Mouse (Mus musculus) lung, embryonic 15.5 days (tissue): ENCODE measurements around the gene Rabgap1l. TPM values are rescaled to one million over a fixed set of nuclear protein-coding genes. Genes with fewer than 3 reads are reported as not detected.

Experiments used
- ATAC-seq: fragments of 200-750 bp; cut with Nextera tagmentation; 2 replicates; pipeline ENCODE4 v1.8.0; 2017; ENCODE audit warnings: moderate number of reproducible peaks, borderline replicate concordance; ENCODE audit not compliant: low FRiP score, low TSS enrichment; ENCODE audit errors: extremely low read depth
- H3K27ac ChIP-seq: fragments of 300-500 bp; sonication (generic); 2 replicates; pipeline ENCODE4 v1.5.1; 2015; ENCODE audit warnings: moderate library complexity, mild to moderate bottlenecking, inconsistent platforms
- H3K27me3 ChIP-seq: fragments of 300-500 bp; sonication (generic); 2 replicates; pipeline ENCODE4 v1.6.1; 2015; ENCODE audit warnings: inconsistent platforms
- H3K36me3 ChIP-seq: fragments of 300-500 bp; sonication (generic); 2 replicates; pipeline ENCODE4 v1.6.1; 2015; ENCODE audit warnings: inconsistent platforms
- H3K4me1 ChIP-seq: fragments of 300-500 bp; sonication (generic); 2 replicates; pipeline ENCODE4 v1.6.1; 2015; ENCODE audit warnings: inconsistent platforms
- H3K4me2 ChIP-seq: fragments of 300-500 bp; sonication (generic); 2 replicates; pipeline ENCODE4 v1.6.1; 2015; ENCODE audit warnings: inconsistent platforms, mild to moderate bottlenecking, moderate library complexity
- H3K4me3 ChIP-seq: fragments of 300-500 bp; sonication (generic); 2 replicates; pipeline ENCODE4 v1.5.1; 2015; ENCODE audit warnings: mild to moderate bottlenecking, inconsistent platforms
- H3K9ac ChIP-seq: fragments of 300-500 bp; sonication (generic); 2 replicates; pipeline ENCODE4 v1.6.1; 2015; ENCODE audit warnings: inconsistent platforms
- H3K9me3 ChIP-seq: fragments of 300-500 bp; sonication (generic); 2 replicates; pipeline ENCODE4 v1.6.1; 2016; ENCODE audit warnings: inconsistent platforms
- WGBS: fragments of 180-500 bp; shearing (Covaris S2); methylation state at CpG from one replicate; pipeline ENCODE4 v1.1.7; 2015; 5-methylcytosine and 5-hydroxymethylcytosine counted together
- polyA plus RNA-seq: library from polyadenylated mRNA; unstranded; fragments of >200 nt; fragmentation: Nextera tagmentation; extraction: Ambion mirVana; gene quantifications from 2 replicates; pipeline ENCODE4 v1.2.1, GENCODE M21; 2015

Gene Rabgap1l
- polyA plus RNA-seq, 1 experiment from 2014 or later, result 24.0 TPM

GRCm38 (mm10) chr1:160785681-160786225, 7.3 kb downstream of the Rabgap1l start:
- H3K4me2 ChIP-seq, result no peak overlapping the region
- no peaks in the 10 kb centered on the region for H3K36me3 ChIP-seq
- H3K9ac ChIP-seq, result no peak overlapping the region
- 61% methylated on average over 4 of the region's 4 CpGs for WGBS
- no peaks in the 10 kb centered on the region for H3K4me1 ChIP-seq
- H3K27me3 ChIP-seq, result no peaks in the 10 kb centered on the region
- H3K27ac ChIP-seq, result no peak overlapping the region
- no peak for ATAC-seq
- no peaks in the 10 kb centered on the region for H3K9me3 ChIP-seq
- no peak overlapping the region for H3K4me3 ChIP-seq

- no peaks in the 10 kb centered on the region for H3K9me3 ChIP-seq
- H3K4me1 ChIP-seq, result no peaks in the 10 kb centered on the region
- 57% methylated on average over 1 of the region's 1 CpGs for WGBS
- H3K27me3 ChIP-seq, result no peaks in the 10 kb centered on the region
- H3K36me3 ChIP-seq, result no peaks in the 10 kb centered on the region
- H3K27ac ChIP-seq, result no peak overlapping the region
- H3K4me2 ChIP-seq, result no peak overlapping the region
- no peak overlapping the region for H3K4me3 ChIP-seq
- H3K9ac ChIP-seq, result no peak overlapping the region
- no peak for ATAC-seq
Measured at GRCm38 (mm10) chr1:160784122-160784521, 8.9 kb downstream of the Rabgap1l start.

DNA sequence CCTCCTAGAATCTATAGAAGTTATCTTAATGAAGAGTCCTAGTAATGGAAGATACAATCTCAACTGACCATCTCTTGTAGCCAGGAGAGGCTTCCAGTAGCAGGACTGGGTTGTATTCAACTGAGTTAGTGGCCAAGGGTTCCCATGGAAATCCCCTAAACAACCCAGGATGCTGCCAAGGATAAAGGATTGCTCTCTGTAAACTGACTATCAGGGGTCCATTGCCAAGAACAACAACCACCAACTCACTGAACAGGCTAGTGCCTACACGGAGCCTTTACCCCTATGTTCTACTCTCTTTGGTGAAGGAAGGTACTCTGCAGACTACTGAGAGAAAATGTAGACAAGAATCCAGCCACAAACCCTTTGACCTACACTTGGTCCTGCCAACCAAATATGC, 18.8 kb downstream of the Rabgap1l start:
- no peaks in the 10 kb centered on the region for H3K36me3 ChIP-seq

DNA sequence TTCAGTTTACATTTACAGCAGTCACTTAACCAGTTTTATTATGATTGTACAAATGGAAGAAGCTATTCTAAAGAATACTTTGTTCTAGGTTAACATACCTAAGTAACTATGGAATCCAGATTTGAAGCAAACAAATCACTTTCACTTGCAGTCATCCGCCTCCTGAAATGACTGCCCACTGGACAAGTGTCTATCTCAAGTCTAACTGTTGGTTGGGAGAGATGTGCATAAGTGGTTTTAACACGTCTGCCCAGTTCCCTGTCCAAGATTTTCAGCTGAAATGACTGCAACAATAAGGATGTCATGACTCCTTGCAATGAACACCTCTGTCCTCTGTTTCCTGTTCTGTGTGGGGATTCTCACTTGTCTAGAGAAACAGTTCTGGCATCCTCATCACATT, 27.4 kb downstream of the Rabgap1l start:
- no peaks in the 10 kb centered on the region for H3K27me3 ChIP-seq
- H3K9me3 ChIP-seq, result no peaks in the 10 kb centered on the region
- no peak overlapping the region for H3K4me3 ChIP-seq
- no peak overlapping the region for H3K4me2 ChIP-seq
- H3K4me1 ChIP-seq, result no peaks in the 10 kb centered on the region
- WGBS, result 65% methylated on average over 2 of the region's 2 CpGs
- no peak overlapping the region for H3K27ac ChIP-seq
- no peak for ATAC-seq
- H3K36me3 ChIP-seq, result no peaks in the 10 kb centered on the region
- no peak overlapping the region for H3K9ac ChIP-seq

More for the DNA sequence above, 18.8 kb downstream of the Rabgap1l start:
- Histone ChIP-seq H3K9ac (no peak overlapping the region), H3K9me3 (no peaks in the 10 kb centered on the region), H3K4me2 (no peak overlapping the region), H3K27me3 (no peaks in the 10 kb centered on the region), H3K4me3 (no peak overlapping the region), H3K4me1 (no peaks in the 10 kb centered on the region), H3K27ac (no peak overlapping the region)
- 73% methylated on average over 1 of the region's 1 CpGs for WGBS
- no peak for ATAC-seq

DNA sequence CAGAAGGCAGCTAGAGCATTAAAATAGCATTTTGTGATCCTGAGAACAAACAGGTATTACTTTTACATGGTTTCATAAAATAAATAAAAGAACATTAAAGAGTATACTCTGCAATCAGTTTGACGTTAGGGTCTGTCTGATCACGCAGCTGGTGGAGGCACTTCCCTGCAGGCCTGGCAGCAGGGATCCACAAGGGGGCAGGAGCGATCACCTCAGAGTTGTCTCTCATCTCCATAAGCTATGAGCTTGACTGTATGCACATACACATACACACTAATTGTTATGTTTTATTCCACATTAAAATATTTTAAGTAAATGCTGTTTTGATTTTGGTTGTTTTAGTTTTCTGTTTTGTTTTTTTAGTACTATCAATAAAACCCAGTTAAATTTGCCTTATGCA, 34.8 kb downstream of the Rabgap1l start:
- Histone ChIP-seq H3K36me3 (no peaks in the 10 kb centered on the region), H3K27ac (no peak overlapping the region), H3K4me2 (no peak overlapping the region), H3K9me3 (no peaks in the 10 kb centered on the region), H3K4me3 (no peak overlapping the region), H3K4me1 (no peaks in the 10 kb centered on the region), H3K9ac (no peak overlapping the region), H3K27me3 (no peaks in the 10 kb centered on the region)
- no peak for ATAC-seq
- 13% methylated on average over 3 of the region's 3 CpGs for WGBS

DNA sequence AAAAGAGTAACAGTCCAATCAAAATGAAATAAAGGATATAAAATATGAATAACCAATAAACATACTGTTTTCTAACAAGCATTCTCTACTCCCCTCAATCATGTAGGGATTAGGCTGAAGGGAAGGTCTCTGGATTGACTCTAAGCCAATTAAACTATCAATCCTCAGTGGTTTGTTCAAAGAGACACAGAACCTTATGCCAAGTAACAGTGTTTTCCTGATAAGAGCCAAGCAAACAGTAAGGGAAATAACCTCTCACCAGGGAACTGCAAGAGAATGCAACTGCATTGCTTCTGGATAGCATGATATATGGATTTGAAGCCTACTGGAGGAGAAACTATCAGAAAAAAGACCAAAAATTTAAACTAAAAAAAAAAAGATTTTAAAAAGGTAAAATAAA, 37.7 kb downstream of the Rabgap1l start:
- no peak overlapping the region for H3K9ac ChIP-seq
- H3K9me3 ChIP-seq, result no peaks in the 10 kb centered on the region
- no peak for ATAC-seq
- H3K4me1 ChIP-seq, result no peaks in the 10 kb centered on the region
- no peaks in the 10 kb centered on the region for H3K36me3 ChIP-seq
- H3K27me3 ChIP-seq, result no peaks in the 10 kb centered on the region
- H3K27ac ChIP-seq, result no peak overlapping the region
- H3K4me3 ChIP-seq, result no peak overlapping the region
- no peak overlapping the region for H3K4me2 ChIP-seq

DNA sequence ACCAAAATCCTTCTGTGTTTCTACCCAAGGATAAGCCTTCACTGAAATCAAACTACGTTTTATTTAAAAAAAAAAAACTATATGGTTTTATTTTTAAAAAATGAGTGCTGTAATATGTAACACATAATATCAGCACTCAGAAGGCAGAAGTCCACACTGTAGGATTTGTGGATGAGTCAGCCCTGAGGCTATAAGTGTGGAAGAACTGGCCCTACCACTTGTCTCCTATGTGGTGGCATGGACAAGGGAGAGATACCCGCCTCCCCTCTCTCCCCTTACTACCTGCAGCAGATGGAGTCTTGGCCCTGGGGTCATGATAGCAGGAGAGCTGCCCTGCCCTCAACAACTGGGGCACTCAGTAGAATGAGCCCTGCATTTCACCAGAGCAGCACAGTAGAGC, 42.4 kb downstream of the Rabgap1l start:
- H3K27me3 ChIP-seq, result no peaks in the 10 kb centered on the region
- peaks cover 5% of the 10 kb centered on the region; the same call in 1 of the 2 replicates for H3K4me1 ChIP-seq
- no peaks in the 10 kb centered on the region for H3K9me3 ChIP-seq
- ATAC-seq, result no peak
- H3K27ac ChIP-seq, result no peak overlapping the region
- no peak overlapping the region for H3K9ac ChIP-seq
- H3K4me3 ChIP-seq, result no peak overlapping the region
- no peak overlapping the region for H3K4me2 ChIP-seq
- WGBS, result 55% methylated on average over 2 of the region's 2 CpGs
- H3K36me3 ChIP-seq, result no peaks in the 10 kb centered on the region

DNA sequence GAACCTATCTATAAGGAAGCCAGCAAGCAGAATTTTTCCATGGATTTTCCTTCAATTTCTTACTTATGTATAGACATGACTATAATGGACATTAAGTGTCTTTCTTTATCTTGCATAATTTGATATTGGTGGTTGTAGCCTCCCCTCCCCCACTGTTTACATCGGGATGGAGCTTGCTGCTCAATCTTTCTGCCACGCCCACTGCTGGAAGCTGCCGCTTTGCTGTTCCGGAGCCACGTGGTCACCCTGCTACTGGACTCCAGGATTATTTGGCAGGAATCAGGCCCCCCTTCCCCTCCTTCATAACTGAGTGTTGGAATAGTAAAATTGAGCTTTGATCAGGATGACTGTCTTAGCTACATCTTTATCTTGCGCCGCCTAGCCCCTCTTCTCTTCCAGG, 46.2 kb downstream of the Rabgap1l start:
- no peaks in the 10 kb centered on the region for H3K9me3 ChIP-seq
- 0 out of 2 replicates have a peak overlapping the region, but pooled peaks have one; percentile 19 for H3K4me2 ChIP-seq
- no peaks in the 10 kb centered on the region for H3K36me3 ChIP-seq
- H3K27me3 ChIP-seq, result no peaks in the 10 kb centered on the region
- H3K4me3 ChIP-seq, result no peak overlapping the region
- H3K4me1 ChIP-seq, result peaks cover 8% of the 10 kb centered on the region; the same call in 1 of the 2 replicates
- ATAC-seq, result 0 out of 2 replicates have a peak, but pooled peaks have one; percentile 31
- H3K9ac ChIP-seq, result no peak overlapping the region
- 29% methylated on average over 7 of the region's 7 CpGs for WGBS
- H3K27ac ChIP-seq, result no peak overlapping the region

- H3K9me3 ChIP-seq, result no peaks in the 10 kb centered on the region
- no peak overlapping the region for H3K9ac ChIP-seq
- no peak overlapping the region for H3K4me3 ChIP-seq
- no peak overlapping the region for H3K4me2 ChIP-seq
- H3K27me3 ChIP-seq, result no peaks in the 10 kb centered on the region
- no peak overlapping the region for H3K27ac ChIP-seq
- WGBS, result 68% methylated on average over 7 of the region's 7 CpGs
- peaks cover 8% of the 10 kb centered on the region; the same call in 1 of the 2 replicates for H3K4me1 ChIP-seq
- no peaks in the 10 kb centered on the region for H3K36me3 ChIP-seq
- no peak for ATAC-seq
Measured at GRCm38 (mm10) chr1:160745238-160745930, 47.6 kb downstream of the Rabgap1l start.

GRCm38 (mm10) chr1:160744009-160744408, 49.0 kb downstream of the Rabgap1l start:
- WGBS, result 40% methylated on average over 3 of the region's 3 CpGs
- H3K4me1 ChIP-seq, result peaks cover 8% of the 10 kb centered on the region; the same call in 1 of the 2 replicates
- no peak overlapping the region for H3K9ac ChIP-seq
- no peaks in the 10 kb centered on the region for H3K9me3 ChIP-seq
- no peak overlapping the region for H3K27ac ChIP-seq
- H3K36me3 ChIP-seq, result no peaks in the 10 kb centered on the region
- H3K27me3 ChIP-seq, result no peaks in the 10 kb centered on the region
- no peak overlapping the region for H3K4me2 ChIP-seq
- no peak overlapping the region for H3K4me3 ChIP-seq
- no peak for ATAC-seq

- H3K27me3 ChIP-seq, result no peaks in the 10 kb centered on the region
- no peak overlapping the region for H3K9ac ChIP-seq
- H3K4me1 ChIP-seq, result peaks cover 8% of the 10 kb centered on the region; the same call in 1 of the 2 replicates
- H3K9me3 ChIP-seq, result no peaks in the 10 kb centered on the region
- no peak overlapping the region for H3K27ac ChIP-seq
- no peaks in the 10 kb centered on the region for H3K36me3 ChIP-seq
- 5% methylated on average over 2 of the region's 2 CpGs for WGBS
- no peak for ATAC-seq
- no peak overlapping the region for H3K4me3 ChIP-seq
- H3K4me2 ChIP-seq, result no peak overlapping the region
Measured at GRCm38 (mm10) chr1:160743229-160743628, 49.8 kb downstream of the Rabgap1l start.

DNA sequence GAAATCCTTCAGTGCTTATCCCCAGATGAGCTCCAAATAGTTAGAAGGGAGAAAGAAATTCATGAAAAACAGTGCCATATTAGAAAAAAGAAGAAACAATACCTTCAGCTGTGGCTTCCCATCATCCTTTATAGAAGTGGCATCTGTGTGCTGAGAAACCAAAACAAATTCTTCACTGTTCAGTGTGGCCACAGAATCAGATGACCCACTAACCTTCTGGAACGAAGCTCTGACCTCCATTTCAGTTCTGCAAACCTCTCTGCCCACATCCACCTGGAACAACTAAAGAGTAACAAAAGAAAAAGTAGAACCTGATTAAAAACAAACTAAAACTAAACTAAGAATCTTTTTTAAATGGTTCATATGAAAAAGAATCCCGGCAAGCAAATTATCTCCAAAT, 52.4 kb downstream of the Rabgap1l start:
- no peak overlapping the region for H3K4me3 ChIP-seq
- no peaks in the 10 kb centered on the region for H3K9me3 ChIP-seq
- WGBS, result 46% methylated on average over 2 of the region's 2 CpGs
- no peak overlapping the region for H3K4me2 ChIP-seq
- H3K27ac ChIP-seq, result no peak overlapping the region
- no peak overlapping the region for H3K9ac ChIP-seq
- H3K4me1 ChIP-seq, result 0 out of 2 replicates have a peak, but pooled peaks cover 3% of the 10 kb centered on the region
- ATAC-seq, result no peak
- no peaks in the 10 kb centered on the region for H3K27me3 ChIP-seq
- no peaks in the 10 kb centered on the region for H3K36me3 ChIP-seq
